Mouse (Mus musculus): ENCODE data around the gene Pdilt. TPM values are rescaled to one million over a fixed set of nuclear protein-coding genes. Genes with fewer than 3 reads are reported as not detected.

Pdilt gene
- polyA plus RNA-seq, 2 experiments: not detected

- Histone ChIP-seq H3K27ac (replicated peaks; ENCODE audit: low read depth, low read length) (no peak overlapping the region), H3K4me2 (replicated peaks; ENCODE audit: low read depth, low read length, severe bottlenecking) (no peak overlapping the region), H3K27me3 (ENCODE audit: control insufficient read depth, insufficient read depth, low read length) (no peaks in the 10 kb centered on the region), H3K36me3 (ENCODE audit: control insufficient read depth, insufficient read depth, low read length) (no peaks in the 10 kb centered on the region), H3K9me3 (ENCODE audit: control insufficient read depth, low read length) (no peaks in the 10 kb centered on the region), H3K4me1 (ENCODE audit: control insufficient read depth, insufficient read depth, low read length) (no peaks in the 10 kb centered on the region), H3K4me3 (replicated peaks; ENCODE audit: low read length) (no peak overlapping the region), H3K9ac (ENCODE audit: low read depth, low read length, severe bottlenecking) (no peak overlapping the region)
- WGBS: 36% methylated on average over 7 of the region's 7 CpGs
- peak; percentile 4 for DNase-seq (ENCODE audit: low spot score)
- TF ChIP-seq POLR2A (IDR thresholded peaks at IDR 0.05; ENCODE audit: borderline replicate concordance, extremely low read depth, insufficient read depth, insufficient read length): no peak
- ATAC-seq (ENCODE audit: low FRiP score, low read depth): no peak
These were observed 10.2 kb downstream of the Pdilt start for GRCm38 (mm10) chr7:119513056-119513455.

GRCm38 (mm10) chr7:119511143-119511542, 12.1 kb downstream of the Pdilt start:
- WGBS: 85% methylated on average over 4 of the region's 4 CpGs
- Histone ChIP-seq H3K9ac (ENCODE audit: low read depth, low read length, severe bottlenecking) (no peak overlapping the region), H3K4me1 (ENCODE audit: control insufficient read depth, insufficient read depth, low read length) (no peaks in the 10 kb centered on the region), H3K4me2 (replicated peaks; ENCODE audit: low read depth, low read length, severe bottlenecking) (no peak overlapping the region), H3K27ac (replicated peaks; ENCODE audit: low read depth, low read length) (no peak overlapping the region), H3K27me3 (ENCODE audit: control insufficient read depth, insufficient read depth, low read length) (no peaks in the 10 kb centered on the region), H3K4me3 (replicated peaks; ENCODE audit: low read length) (no peak overlapping the region), H3K36me3 (ENCODE audit: control insufficient read depth, insufficient read depth, low read length) (no peaks in the 10 kb centered on the region), H3K9me3 (ENCODE audit: control insufficient read depth, low read length) (no peaks in the 10 kb centered on the region)
- ATAC-seq (ENCODE audit: low FRiP score, low read depth) (no peak), DNase-seq (ENCODE audit: low spot score) (no peak)
- TF ChIP-seq POLR2A (IDR thresholded peaks at IDR 0.05; ENCODE audit: borderline replicate concordance, extremely low read depth, insufficient read depth, insufficient read length): no peak

GRCm38 (mm10) chr7:119490041-119490780, 33.1 kb downstream of the Pdilt start:
- Histone ChIP-seq H3K27me3 (ENCODE audit: control insufficient read depth, insufficient read depth, low read length) (no peaks in the 10 kb centered on the region), H3K4me3 (replicated peaks; ENCODE audit: low read length) (no peak overlapping the region), H3K27ac (replicated peaks; ENCODE audit: low read depth, low read length) (no peak overlapping the region), H3K4me1 (ENCODE audit: control insufficient read depth, insufficient read depth, low read length) (no peaks in the 10 kb centered on the region), H3K36me3 (ENCODE audit: control insufficient read depth, insufficient read depth, low read length) (no peaks in the 10 kb centered on the region), H3K4me2 (replicated peaks; ENCODE audit: low read depth, low read length, severe bottlenecking) (no peak overlapping the region), H3K9ac (ENCODE audit: low read depth, low read length, severe bottlenecking) (no peak overlapping the region), H3K9me3 (ENCODE audit: control insufficient read depth, low read length) (no peaks in the 10 kb centered on the region)
- no peak for ATAC-seq (ENCODE audit: low FRiP score, low read depth)
- DNase-seq (ENCODE audit: low spot score): no peak
- WGBS: 85% methylated on average over 4 of the region's 4 CpGs
- TF ChIP-seq POLR2A (IDR thresholded peaks at IDR 0.05; ENCODE audit: borderline replicate concordance, extremely low read depth, insufficient read depth, insufficient read length): no peak

GRCm38 (mm10) chr7:119486683-119487082, 36.6 kb downstream of the Pdilt start:
- DNase-seq (ENCODE audit: low spot score) (no peak), ATAC-seq (ENCODE audit: low FRiP score, low read depth) (no peak)
- 86% methylated on average over 5 of the region's 5 CpGs for WGBS
- Histone ChIP-seq H3K4me3 (replicated peaks; ENCODE audit: low read length) (no peak overlapping the region), H3K27me3 (ENCODE audit: control insufficient read depth, insufficient read depth, low read length) (no peaks in the 10 kb centered on the region), H3K4me2 (replicated peaks; ENCODE audit: low read depth, low read length, severe bottlenecking) (no peak overlapping the region), H3K36me3 (ENCODE audit: control insufficient read depth, insufficient read depth, low read length) (no peaks in the 10 kb centered on the region), H3K27ac (replicated peaks; ENCODE audit: low read depth, low read length) (no peak overlapping the region), H3K9ac (ENCODE audit: low read depth, low read length, severe bottlenecking) (no peak overlapping the region), H3K9me3 (ENCODE audit: control insufficient read depth, low read length) (no peaks in the 10 kb centered on the region), H3K4me1 (ENCODE audit: control insufficient read depth, insufficient read depth, low read length) (no peaks in the 10 kb centered on the region)
- no peak for TF ChIP-seq POLR2A (IDR thresholded peaks at IDR 0.05; ENCODE audit: borderline replicate concordance, extremely low read depth, insufficient read depth, insufficient read length)

- no peak overlapping the region for H3K9ac ChIP-seq (ENCODE audit: low read depth, low read length, severe bottlenecking)
- H3K27me3 ChIP-seq (ENCODE audit: control insufficient read depth, insufficient read depth, low read length): no peaks in the 10 kb centered on the region
- 67% methylated on average over 4 of the region's 4 CpGs for WGBS
- DNase-seq (ENCODE audit: low spot score): no peak
- H3K4me1 ChIP-seq (ENCODE audit: control insufficient read depth, insufficient read depth, low read length): no peaks in the 10 kb centered on the region
- ATAC-seq (ENCODE audit: low FRiP score, low read depth): no peak
- H3K36me3 ChIP-seq (ENCODE audit: control insufficient read depth, insufficient read depth, low read length): no peaks in the 10 kb centered on the region
- H3K9me3 ChIP-seq (ENCODE audit: control insufficient read depth, low read length): no peaks in the 10 kb centered on the region
- TF ChIP-seq POLR2A (IDR thresholded peaks at IDR 0.05; ENCODE audit: borderline replicate concordance, extremely low read depth, insufficient read depth, insufficient read length): no peak
- H3K4me3 ChIP-seq (replicated peaks; ENCODE audit: low read length): no peak overlapping the region
- no peak overlapping the region for H3K27ac ChIP-seq (replicated peaks; ENCODE audit: low read depth, low read length)
- no peak overlapping the region for H3K4me2 ChIP-seq (replicated peaks; ENCODE audit: low read depth, low read length, severe bottlenecking)
These were observed 39.1 kb downstream of the Pdilt start for GRCm38 (mm10) chr7:119484154-119484553.
